Mouse (Mus musculus) C2C12 (cell line): ENCODE measurements around the gene Il4i1. TPM values are rescaled to one million over a fixed set of nuclear protein-coding genes. Genes with fewer than 3 reads are reported as not detected.
A peak's percentile ranks its signal among the peaks of the same experiment; 100 is the strongest.
"Not testable (repeated sequence)": the region's sequence is repeated elsewhere in the genome, so short reads cannot be mapped to it uniquely, and the experiment has no call there.

Experiments
- H3K27me3 ChIP-seq: one replicate; pipeline ENCODE4 v1.6.1; 2011; ENCODE audit not compliant: control insufficient read depth, insufficient read depth, insufficient read length
- H3K36me3 ChIP-seq: one replicate; pipeline ENCODE4 v1.6.1; 2011; ENCODE audit not compliant: control insufficient read depth, insufficient read depth
- H3K4me3 ChIP-seq: one replicate; pipeline ENCODE4 v1.5.1; 2011; ENCODE audit warnings: mild to moderate bottlenecking, control low read depth; ENCODE audit not compliant: poor library complexity, insufficient read depth, severe bottlenecking
- H3K79me2 ChIP-seq: one replicate; pipeline ENCODE4 v1.6.1; 2011; ENCODE audit not compliant: control insufficient read depth, insufficient read depth
- H3K79me3 ChIP-seq: one replicate; pipeline ENCODE4 v1.6.1; 2011; ENCODE audit warnings: low read depth, control low read depth
- H3ac ChIP-seq: one replicate; pipeline ENCODE3; 2011; ENCODE audit warnings: low read depth; ENCODE audit not compliant: control insufficient read depth, insufficient read length
- CEBPB ChIP-seq: IDR thresholded peaks from one replicate; pipeline ENCODE4 v1.6.1; 2011; ENCODE audit warnings: low read depth, mild to moderate bottlenecking, control low read depth, moderate library complexity
- CTCF ChIP-seq: IDR thresholded peaks from one replicate; pipeline ENCODE4 v1.5.1; 2011; ENCODE audit not compliant: control insufficient read depth, insufficient read depth, insufficient read length
- FOSL1 ChIP-seq: IDR thresholded peaks from one replicate; pipeline ENCODE4 v1.8.0; 2011; ENCODE audit warnings: mild to moderate bottlenecking, low read length; ENCODE audit not compliant: poor library complexity, insufficient read depth, severe bottlenecking
- MAX ChIP-seq: IDR thresholded peaks from one replicate; pipeline ENCODE4 v1.6.1; 2011; ENCODE audit warnings: mild to moderate bottlenecking, control low read depth
- MYOD1 ChIP-seq: IDR thresholded peaks from one replicate; pipeline ENCODE4 v1.6.1; 2011; ENCODE audit warnings: low read depth; ENCODE audit not compliant: control insufficient read depth, insufficient read length
- MYOG ChIP-seq: IDR thresholded peaks from one replicate; pipeline ENCODE4 v1.6.1; 2011; ENCODE audit not compliant: control insufficient read depth, insufficient read length; ENCODE audit errors: extremely low read depth
- USF1 ChIP-seq: IDR thresholded peaks from one replicate; pipeline ENCODE4 v1.6.1; 2011; ENCODE audit warnings: low read depth, mild to moderate bottlenecking, control low read depth, moderate library complexity
- polyA plus RNA-seq: library from polyadenylated mRNA; unstranded; fragments of >200 nt; fragmentation: generic; extraction: Trizol; gene quantifications from one replicate; pipeline ENCODE4 v1.2.1, GENCODE M21; 2012; ENCODE audit warnings: missing spikeins

Gene Il4i1
- polyA plus RNA-seq, 1 experiment, result 0.63 TPM

DNA sequence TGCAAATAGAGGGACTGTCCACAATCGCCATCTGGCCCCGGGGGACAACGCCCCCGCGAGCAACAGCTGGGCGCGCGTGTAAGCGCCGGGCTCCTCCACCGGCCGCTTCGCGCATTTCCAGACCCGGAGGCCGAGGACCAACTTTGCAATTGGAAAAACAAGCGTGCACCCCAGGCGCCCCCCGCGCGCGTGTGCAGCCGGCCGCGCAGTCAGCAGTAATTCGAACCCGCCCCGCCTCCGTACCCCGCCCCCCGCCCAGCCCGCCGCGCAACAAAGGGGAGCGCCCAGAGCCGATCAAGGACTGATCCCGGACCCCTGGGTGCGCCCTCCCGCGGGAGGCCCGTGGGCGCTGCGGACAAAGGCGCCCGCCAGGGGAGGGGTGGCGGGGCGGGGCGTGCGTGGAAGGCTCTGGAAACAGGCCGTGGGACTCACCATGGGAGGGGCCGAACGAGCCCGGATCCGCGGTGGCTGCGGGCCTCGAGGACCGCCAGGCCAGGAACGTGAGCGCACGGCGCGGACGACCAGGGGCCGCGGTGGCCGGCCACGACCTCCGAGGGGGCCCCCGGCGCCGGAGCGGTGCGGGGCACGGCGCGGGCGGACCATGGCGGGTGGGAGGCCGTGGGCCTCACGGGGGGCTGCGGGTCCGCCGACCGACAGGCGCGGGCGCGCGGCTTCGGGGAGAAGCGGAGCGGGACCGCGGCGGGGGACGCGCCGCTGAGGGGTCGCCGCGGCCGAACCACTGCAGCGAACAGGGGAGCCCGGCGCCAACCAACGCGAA lies 52.9 kb downstream of the Il4i1 start:
- TF ChIP-seq USF1, result no peak
- TF ChIP-seq FOSL1, result no peak
- no peak for TF ChIP-seq MYOG
- no peak for TF ChIP-seq CEBPB
- TF ChIP-seq MYOD1, result no peak
- TF ChIP-seq MAX, result no peak
- no peak for TF ChIP-seq CTCF
- H3ac ChIP-seq, result peak overlapping the region; percentile 87
- H3K36me3 ChIP-seq, result peaks cover 16% of the 10 kb centered on the region
- peak overlapping the region; percentile 78 for H3K4me3 ChIP-seq
- no peaks in the 10 kb centered on the region for H3K27me3 ChIP-seq
- H3K79me3 ChIP-seq, result peaks cover 35% of the 10 kb centered on the region
- peaks cover 47% of the 10 kb centered on the region for H3K79me2 ChIP-seq

DNA sequence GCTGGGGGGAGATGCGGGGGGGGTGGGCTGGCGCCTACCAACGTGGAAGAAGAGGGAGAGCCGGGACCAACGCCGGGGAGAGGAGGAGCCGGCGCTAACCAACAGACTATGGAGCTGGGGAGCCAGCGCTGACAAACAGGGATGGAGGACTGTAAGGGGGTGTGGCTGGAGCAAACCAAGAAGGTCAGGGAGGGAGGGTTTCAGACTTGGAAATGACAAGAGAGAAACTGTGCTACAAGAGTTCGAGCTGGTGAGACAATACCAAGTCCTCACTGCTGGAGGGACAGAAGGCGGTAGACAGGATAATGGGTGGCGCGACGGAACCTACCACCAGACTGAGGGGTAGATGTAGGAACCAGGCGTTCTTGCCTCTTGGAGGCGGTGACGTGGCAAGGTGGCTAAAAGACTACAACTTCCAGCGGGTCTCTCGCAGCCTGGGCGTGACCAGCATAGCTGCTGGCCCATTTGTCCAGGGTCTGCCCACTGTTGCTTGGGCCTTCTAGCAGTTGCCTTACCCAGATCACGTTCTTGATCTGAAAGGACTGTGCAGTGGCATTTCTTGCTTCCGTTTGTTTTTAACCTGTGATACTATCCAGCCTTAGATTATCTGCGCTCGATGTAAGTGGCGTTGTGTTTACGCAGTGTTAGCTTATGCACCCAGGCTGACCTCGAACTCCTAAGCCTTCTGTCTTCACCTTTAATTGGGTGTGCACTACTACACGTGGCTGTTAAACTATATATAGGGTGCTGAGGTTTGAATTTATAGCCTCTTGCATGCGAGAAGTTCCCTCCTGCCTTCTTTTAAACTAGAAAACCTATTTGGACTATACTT lies 53.7 kb downstream of the Il4i1 start, which contains the start of gene Ptov1:
Gene Ptov1, minus strand, starts transcription at position 92 of the 832 bp plus-strand sequence.
- Histone ChIP-seq H3ac (peak within 1 kb of the TSS; percentile 87), H3K36me3 (peaks cover 8% of the 10 kb centered on the region), H3K79me2 (peaks cover 39% of the 10 kb centered on the region), H3K27me3 (no peaks in the 10 kb centered on the region), H3K4me3 (peak within 1 kb of the TSS; percentile 78), H3K79me3 (peaks cover 33% of the 10 kb centered on the region)
- no peak for TF ChIP-seq MYOG
- TF ChIP-seq CTCF, result no peak
- TF ChIP-seq USF1, result no peak
- TF ChIP-seq CEBPB, result no peak
- no peak for TF ChIP-seq FOSL1
- no peak for TF ChIP-seq MAX
- no peak for TF ChIP-seq MYOD1

DNA sequence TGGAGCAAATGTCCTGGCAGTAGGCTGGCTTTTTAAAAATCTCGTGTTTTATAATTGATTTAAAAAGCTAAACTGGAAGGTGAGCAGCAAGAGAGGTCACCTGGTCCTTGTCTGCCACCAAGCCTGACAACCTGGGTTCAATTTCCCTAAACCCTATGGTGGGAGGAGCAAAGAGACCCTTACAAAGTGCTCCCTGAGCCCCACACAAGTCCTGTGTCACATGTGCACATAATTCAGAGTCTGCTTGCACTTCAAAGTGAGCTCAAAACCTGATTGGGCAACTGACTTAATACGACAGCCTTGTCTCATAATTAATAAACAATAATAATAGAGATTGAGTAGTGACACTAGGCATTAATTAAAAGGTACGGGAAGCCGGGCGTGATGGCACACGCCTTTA lies 54.4 kb downstream of the Il4i1 start:
- TF ChIP-seq MYOD1 (no peak), CEBPB (no peak), CTCF (no peak), MYOG (no peak), USF1 (no peak), MAX (no peak), FOSL1 (no peak)
- no peak overlapping the region for H3K4me3 ChIP-seq

DNA sequence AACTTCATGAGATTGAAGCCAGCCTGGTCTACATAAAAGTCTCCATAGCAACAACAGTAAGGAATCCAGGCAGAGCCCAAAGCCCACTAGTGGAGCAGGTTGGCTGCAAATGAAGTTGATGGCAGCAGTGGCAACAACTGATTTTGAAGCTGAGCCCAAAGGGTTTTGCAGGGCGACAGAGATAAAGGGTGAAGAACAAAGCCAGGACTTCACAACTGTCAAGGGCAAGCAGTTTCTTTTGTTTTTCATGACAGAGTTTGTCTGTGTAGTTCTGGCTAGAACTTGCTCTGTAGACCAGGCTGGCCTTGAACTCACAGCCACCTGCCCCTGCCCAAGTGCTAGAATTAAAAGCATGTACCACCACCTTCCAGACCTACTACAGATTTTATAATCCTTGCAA lies 55.0 kb downstream of the Il4i1 start:
- Histone ChIP-seq H3K27me3 (no peaks in the 10 kb centered on the region), H3K36me3 (peaks cover under 1% of the 10 kb centered on the region), H3K4me3 (no peak overlapping the region), H3K79me2 (peaks cover 27% of the 10 kb centered on the region), H3ac (no peak overlapping the region), H3K79me3 (peaks cover 24% of the 10 kb centered on the region)
- no peak for TF ChIP-seq FOSL1
- TF ChIP-seq CTCF, result no peak
- TF ChIP-seq MYOG, result no peak
- TF ChIP-seq USF1, result no peak
- no peak for TF ChIP-seq MAX
- TF ChIP-seq CEBPB, result no peak
- no peak for TF ChIP-seq MYOD1

More for the DNA sequence above, 54.4 kb downstream of the Il4i1 start:
- H3K36me3 ChIP-seq, result peaks cover 5% of the 10 kb centered on the region
- H3ac ChIP-seq, result peak overlapping the region; percentile 44
- no peaks in the 10 kb centered on the region for H3K27me3 ChIP-seq
- H3K79me2 ChIP-seq, result peaks cover 32% of the 10 kb centered on the region
- peaks cover 28% of the 10 kb centered on the region for H3K79me3 ChIP-seq

GRCm38 (mm10) chr7:44871774-44872173 lies 55.6 kb downstream of the Il4i1 start:
- Histone ChIP-seq H3K79me2 (peaks cover 21% of the 10 kb centered on the region), H3K79me3 (peaks cover 19% of the 10 kb centered on the region)
- not testable (repeated sequence) for H3K36me3 ChIP-seq, H3K27me3 ChIP-seq, H3K4me3 ChIP-seq, H3ac ChIP-seq

GRCm38 (mm10) chr7:44877833-44878232 lies 61.6 kb downstream of the Il4i1 start:
- TF ChIP-seq CTCF, result no peak
- TF ChIP-seq MAX, result no peak
- TF ChIP-seq FOSL1, result no peak
- TF ChIP-seq MYOD1, result no peak
- TF ChIP-seq USF1, result no peak
- no peak for TF ChIP-seq MYOG
- no peak for TF ChIP-seq CEBPB
- H3K36me3 ChIP-seq, result peaks cover 9% of the 10 kb centered on the region
- H3K4me3 ChIP-seq, result no peak overlapping the region
- H3K79me2 ChIP-seq, result no peaks in the 10 kb centered on the region
- H3K79me3 ChIP-seq, result no peaks in the 10 kb centered on the region
- no peaks in the 10 kb centered on the region for H3K27me3 ChIP-seq
- H3ac ChIP-seq, result no peak overlapping the region
